Mouse (Mus musculus): ENCODE data around the gene Nxpe5.
"Not testable (repeated sequence)": the region's sequence is repeated elsewhere in the genome, so short reads cannot be mapped to it uniquely, and the experiment has no call there.

The Nxpe5 gene

DNA sequence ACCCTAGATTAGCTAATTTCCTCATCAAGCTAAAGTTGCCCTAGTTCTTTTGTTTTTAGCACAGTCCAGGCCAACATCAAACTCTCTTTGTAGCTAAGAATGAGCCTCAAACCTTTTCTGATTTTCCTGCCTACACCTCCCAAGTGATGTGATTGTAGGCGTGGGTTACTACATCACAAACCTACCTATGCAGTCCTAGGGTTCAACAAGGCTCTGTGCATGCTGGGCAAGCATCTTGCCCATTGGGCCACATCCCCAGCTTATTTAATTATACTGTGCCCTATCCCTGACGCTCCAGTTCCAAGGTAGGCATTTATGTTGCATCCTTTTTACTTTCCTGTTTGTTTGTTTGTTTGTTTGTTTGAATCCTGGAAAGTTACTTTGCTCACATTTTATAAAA lies at the start of gene Nxpe5:
Gene Nxpe5, plus strand, starts transcription at position 199 of the 400 bp plus-strand sequence.
- DNase-seq (ENCODE audit: low spot score in 2 of 2), result no peak

DNA sequence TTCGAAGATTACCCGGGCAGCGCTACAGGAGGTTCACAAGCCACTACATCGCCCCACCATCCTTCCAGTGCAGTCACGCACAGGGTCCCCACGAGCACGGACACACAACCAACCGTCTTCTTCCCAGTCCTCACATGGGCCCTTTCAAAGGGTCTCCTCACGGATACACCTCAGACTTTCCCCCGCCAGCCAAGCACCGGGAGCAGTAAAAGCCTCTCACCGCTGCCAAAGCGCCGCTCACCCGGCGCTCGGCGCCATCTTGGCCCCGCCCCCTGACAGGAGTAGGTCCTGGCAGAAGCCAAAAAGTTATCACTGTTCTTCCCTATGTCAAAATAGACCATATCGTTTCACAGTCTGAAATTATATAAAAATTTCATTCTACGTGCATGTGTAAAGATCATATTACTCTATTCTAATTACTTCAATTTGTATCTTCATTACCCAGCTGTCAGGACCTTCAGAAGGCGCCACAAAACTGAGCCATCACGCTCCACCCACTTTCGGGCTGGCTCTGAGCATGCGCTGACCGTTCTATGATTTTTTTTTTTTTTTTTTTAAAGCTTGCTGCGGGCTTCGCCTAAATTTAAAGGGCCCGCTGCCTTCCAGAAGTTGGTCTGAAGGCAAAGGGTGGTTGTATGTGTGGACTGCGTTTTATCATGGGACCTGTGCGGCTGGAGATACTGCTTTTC lies 38.6 kb upstream of the Nxpe5 start, which contains the start of the genes Taf6 and Cnpy4:
Gene Taf6, minus strand, starts transcription at position 502 of the 689 bp plus-strand sequence.
Gene Cnpy4, plus strand, starts transcription at position 536 of the 689 bp plus-strand sequence.
- DNase-seq (ENCODE audit: low spot score in 2 of 2), result peak; percentile 75 to 81

DNA sequence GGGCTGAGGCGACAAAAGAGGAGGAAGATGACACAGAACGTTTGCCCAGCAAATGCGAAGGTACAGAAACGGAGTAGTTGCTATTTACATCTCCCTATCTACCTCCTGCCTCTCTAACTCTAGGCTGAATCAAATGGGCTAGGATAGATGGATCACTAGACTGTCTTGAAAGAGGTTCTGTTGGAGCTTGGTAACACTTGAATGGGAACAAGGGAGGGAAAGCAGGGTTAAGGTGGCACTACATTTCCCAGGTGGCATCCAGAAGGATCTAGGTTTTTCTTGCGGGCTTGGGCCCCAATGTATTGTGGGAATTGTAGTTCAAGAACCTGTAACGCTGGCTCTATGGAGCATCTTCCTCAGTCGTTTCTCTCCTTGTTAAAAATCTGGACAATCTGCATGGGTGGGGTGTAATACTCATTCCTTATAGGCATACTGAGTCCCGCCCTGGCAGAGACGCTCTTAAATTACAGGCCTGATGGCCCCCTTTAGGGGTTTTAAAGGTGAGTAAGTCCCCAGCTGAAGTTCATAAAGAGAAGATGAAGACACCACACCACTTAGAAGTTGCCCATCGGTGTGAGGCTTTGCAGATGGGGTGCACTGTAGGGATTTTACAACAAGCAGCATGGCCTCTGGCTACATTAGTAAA lies 37.9 kb upstream of the Nxpe5 start:
- DNase-seq (ENCODE audit: low spot score in 2 of 2), result peak; percentile 61 to 70

DNA sequence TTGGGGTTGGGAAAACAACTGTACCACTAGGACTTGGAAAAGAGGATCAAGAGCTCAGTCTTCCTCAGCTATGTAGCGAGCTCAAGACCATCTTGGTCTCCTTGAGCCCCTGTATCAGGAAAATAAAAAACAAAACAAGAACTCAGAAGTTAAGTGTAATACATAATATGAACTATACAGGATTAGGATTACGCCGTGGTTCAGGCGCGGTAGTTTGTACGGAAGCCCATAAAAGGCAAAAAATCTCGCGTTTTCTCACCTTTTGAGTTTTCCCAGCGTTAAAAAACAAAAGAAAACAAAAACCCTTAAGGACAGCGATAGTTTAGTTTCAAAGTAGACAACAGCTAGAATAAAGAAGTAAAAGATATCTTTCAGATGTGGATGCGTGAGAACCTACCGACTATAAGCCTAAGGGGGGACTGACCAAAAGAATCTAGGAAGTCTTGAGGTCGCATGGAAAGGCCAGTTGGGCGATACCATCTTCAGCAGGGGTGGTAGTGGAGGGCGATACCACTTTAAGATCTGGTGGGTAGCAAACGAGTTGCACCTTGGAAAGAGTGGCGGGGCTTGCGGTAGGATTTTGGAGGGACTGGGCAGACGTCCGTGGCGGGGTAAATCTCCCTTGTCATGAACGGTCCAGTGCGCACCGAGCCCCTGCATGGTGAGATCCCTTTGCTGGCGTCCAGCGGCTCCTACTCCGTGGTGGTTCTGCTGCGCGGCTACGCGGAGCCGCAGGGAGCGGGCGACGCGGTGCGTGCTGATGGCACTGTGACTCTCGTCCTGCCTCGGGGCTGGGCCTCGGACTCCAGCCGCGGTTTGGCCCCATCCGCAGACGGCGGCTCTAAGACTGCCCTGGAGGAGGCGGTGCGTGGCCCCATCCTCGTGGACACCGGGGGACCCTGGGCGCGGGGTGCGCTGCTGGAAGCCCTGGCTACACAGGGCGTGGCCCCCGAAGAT lies 31.6 kb upstream of the Nxpe5 start, which contains the start of gene Mblac1:
Gene Mblac1, plus strand, starts transcription at position 544 of the 957 bp plus-strand sequence.
- peak; percentile 61 to 73 for DNase-seq (ENCODE audit: low spot score in 2 of 2)

- no peak for DNase-seq (ENCODE audit: low spot score in 2 of 2)
Observed at GRCm38 (mm10) chr5:138194755-138195345, 30.8 kb upstream of the Nxpe5 start.

DNA sequence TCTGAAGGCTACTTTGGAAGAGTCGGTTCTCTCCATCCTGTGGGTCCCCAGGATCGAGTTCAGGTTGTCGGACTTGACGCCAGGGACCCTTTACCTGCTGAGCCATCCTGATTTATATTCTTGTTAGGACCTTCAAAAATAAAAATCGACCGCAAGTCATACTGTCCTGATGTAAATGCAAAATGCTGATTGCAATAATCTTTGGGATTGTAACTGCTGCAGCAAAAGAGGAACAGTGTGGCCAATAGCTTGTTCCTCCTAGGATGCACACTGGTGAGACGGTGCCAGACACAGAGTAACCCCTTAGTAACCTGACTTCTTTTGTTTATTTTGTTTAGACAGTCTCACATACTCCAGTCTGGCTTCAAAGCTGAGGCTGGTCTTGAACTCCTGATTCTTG lies 30.2 kb upstream of the Nxpe5 start:
- DNase-seq (ENCODE audit: low spot score in 2 of 2), result no peak

GRCm38 (mm10) chr5:138199576-138199975 lies 26.1 kb upstream of the Nxpe5 start:
- DNase-seq (ENCODE audit: low spot score in 2 of 2), result no peak

- no peak for DNase-seq (ENCODE audit: low spot score in 2 of 2)
Observed at GRCm38 (mm10) chr5:138202086-138202485, 23.6 kb upstream of the Nxpe5 start.

- DNase-seq (ENCODE audit: low spot score in 2 of 2), result no peak
Observed at GRCm38 (mm10) chr5:138207253-138207652, 18.4 kb upstream of the Nxpe5 start.

- DNase-seq (ENCODE audit: low spot score in 2 of 2), result no peak
Observed at GRCm38 (mm10) chr5:138207873-138208272, 17.8 kb upstream of the Nxpe5 start.

DNA sequence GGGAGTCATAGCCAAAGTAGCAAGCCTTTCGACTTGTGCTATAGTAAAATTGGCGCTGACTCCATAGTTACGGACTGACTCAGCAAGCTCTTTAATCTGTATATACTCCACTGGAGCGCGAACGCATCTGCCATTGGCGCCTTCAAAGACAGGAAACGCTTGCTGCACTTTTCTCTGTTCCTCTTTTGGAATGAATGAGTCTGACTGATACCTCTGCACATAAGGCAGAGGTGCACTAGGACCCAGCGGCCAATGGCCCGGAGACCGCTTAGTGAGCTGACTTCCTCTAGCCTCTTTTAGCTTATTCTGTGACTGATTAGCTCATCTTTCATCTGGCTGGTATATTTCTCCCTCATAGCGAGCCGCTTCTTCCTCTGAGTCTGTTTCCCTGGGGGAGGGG lies 9.1 kb upstream of the Nxpe5 start:
- not testable (repeated sequence) for DNase-seq (ENCODE audit: low spot score in 2 of 2)

DNA sequence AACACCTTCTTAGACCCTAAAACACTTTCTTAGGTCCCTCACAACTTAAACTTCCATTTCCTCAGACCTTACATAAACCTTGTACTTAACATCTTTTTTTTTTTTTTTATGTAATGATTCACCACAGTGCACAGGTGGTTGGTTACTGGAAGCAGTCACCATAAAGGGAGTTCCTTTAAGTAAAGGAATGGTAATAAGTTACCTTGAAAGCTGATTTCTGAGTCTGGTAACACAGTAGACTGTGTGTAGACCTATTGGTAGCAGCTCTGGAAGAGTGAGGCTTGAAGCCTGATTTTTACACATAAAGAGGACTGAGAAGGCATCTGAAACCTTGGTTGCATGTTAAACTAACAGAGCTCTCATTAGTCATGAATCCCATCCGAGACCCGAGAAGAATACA lies 5.8 kb upstream of the Nxpe5 start:
- no peak for DNase-seq (ENCODE audit: low spot score in 2 of 2)

DNA sequence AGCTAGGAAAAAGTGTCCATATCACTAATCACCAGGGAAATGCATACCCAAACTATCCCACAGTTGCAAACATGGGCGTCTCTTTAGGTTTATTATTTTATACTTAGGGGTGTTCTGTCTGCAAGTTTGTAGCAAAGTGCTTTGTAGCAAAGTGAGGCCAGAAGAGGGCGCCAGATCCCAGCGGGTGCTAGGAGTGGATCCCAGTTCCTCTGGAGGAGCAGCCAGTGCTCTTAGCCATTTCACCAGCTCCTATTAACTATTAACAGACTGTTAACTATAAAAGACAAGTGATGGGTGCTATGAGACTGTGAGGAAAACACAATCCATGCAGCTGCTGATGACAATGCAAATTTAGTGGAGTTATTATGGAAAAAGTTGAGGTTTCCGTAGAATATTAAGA lies 3.6 kb upstream of the Nxpe5 start:
- peak; percentile 36 to 76 for DNase-seq (ENCODE audit: low spot score in 2 of 2)

DNA sequence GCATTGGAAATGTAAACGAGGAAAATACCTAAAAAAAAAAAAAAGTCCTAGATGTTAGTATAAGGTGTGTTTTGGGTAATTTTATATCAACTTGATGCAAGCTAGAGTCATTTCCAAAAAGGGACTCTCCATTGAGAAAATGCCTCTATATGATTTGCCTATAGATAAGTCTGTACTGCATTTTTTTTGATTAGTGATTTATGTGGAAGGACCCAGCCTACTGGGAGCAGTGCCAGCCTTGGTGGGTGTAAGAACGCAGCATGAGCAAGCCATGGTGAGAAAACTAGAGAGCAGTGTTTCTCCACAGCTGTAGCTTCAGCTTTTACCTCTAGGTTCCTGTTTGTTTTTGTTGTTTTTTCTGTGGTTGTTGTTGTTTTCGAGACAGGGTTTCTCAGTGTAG lies 2.4 kb upstream of the Nxpe5 start:
- DNase-seq (ENCODE audit: low spot score in 2 of 2), result no peak

GRCm38 (mm10) chr5:138226491-138226890 lies 793 bp downstream of the Nxpe5 start:
- DNase-seq (ENCODE audit: low spot score in 2 of 2), result no peak

GRCm38 (mm10) chr5:138227367-138227766 lies 1.7 kb downstream of the Nxpe5 start:
- no peak for DNase-seq (ENCODE audit: low spot score in 2 of 2)

DNA sequence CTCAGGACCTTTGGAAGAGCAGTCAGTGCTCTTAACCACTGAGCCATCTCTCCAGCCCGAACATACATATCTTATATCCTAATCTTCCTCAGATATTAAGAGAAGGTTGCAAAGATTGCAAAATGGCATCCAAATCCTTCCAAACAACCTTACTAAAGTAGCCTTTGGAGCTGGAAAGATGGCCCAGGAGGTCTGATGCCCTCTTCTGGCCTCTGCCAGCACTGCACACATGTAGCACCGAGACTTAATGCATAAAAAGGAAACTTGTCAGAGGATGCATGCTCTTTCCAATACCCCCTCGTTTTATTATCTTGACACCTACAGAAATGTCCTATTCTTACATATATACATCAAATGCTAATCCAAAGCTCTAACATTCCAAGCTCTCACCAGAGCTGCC lies 2.3 kb downstream of the Nxpe5 start:
- DNase-seq (ENCODE audit: low spot score in 2 of 2), result no peak

- no peak for DNase-seq (ENCODE audit: low spot score in 2 of 2)
Observed at GRCm38 (mm10) chr5:138229511-138229910, 3.8 kb downstream of the Nxpe5 start.

DNA sequence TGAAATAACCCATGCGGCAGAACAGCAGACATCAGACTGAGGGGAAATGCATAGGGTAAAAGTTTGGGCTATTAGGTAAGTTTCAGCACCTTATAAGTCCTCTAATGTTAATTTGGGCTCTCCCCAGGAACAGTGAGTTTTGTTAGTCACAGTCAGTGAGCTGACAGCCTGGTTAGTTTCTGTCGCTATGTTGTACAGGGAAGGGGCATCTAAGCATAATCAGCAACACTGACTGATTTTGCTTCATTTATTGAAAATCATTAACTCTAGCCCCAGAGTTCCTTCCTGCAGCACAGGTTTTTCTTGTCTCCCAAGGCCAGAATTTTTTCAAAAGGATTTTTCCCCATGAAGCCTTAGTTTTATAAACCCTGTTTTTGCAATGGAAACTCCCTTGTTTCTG lies 8.1 kb downstream of the Nxpe5 start:
- DNase-seq (ENCODE audit: low spot score in 2 of 2), result no peak

DNA sequence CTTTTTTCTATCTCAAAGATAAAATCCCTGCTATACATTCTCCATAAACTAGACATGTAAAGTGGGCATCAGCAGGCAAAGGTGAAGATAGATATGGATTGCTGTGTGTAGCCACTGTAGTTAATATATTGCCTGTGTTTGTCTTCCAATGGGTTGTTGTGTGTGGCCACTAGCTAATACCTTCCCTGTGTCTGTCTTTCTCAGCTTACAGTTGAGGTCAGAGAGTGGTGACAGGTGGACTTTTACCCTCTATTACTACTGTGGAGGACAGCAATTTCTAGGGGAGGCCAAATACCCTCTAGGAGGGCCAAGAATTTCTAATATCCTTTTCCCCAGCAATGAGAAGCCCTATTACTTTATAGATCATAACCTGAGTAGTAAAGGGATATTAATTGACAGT lies 8.5 kb downstream of the Nxpe5 start:
- no peak for DNase-seq (ENCODE audit: low spot score in 2 of 2)

- DNase-seq (ENCODE audit: low spot score in 2 of 2), result no peak
Observed at GRCm38 (mm10) chr5:138241511-138241910, 15.8 kb downstream of the Nxpe5 start.

- DNase-seq (ENCODE audit: low spot score in 2 of 2), result no peak
Observed at GRCm38 (mm10) chr5:138251144-138251543, 25.4 kb downstream of the Nxpe5 start.

Measured in frontal cortex, postnatal 10 days (tissue).